Mouse (Mus musculus): Measurements from ENCODE around the gene Cetn4. TPM values are rescaled to one million over a fixed set of nuclear protein-coding genes. Genes with fewer than 3 reads are reported as not detected.
A peak's percentile ranks its signal among the peaks of the same experiment; 100 is the strongest.

Cetn4 gene
- polyA plus RNA-seq, 1 experiment = 0.09 TPM

DNA sequence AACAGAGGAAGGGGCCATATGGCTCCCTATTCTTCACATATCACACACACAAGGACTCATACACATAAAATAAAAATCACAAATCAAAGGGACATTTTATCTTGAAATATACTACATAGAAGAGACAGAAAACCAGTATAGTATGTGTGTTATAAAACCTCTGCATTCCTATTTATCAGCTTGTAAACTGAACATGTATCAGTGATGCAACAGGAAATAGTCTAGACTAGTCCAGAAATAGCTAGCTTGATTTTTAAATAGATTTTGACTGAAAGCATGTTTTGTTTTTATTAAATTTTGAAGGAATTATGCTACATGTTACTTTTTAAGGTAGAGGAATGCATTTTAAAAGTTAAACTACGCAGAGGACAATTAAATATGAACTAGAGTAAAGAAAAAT is 17.5 kb upstream of the Cetn4 start:
- Histone ChIP-seq H3K4me1 (ENCODE audit: control insufficient read depth, insufficient read depth, insufficient read length) (no peaks in the 10 kb centered on the region), H3K27ac (ENCODE audit: insufficient read depth, low read length) (no peak overlapping the region), H3K4me3 (ENCODE audit: extremely low read depth, insufficient read depth, insufficient read length) (no peak overlapping the region), H3K36me3 (ENCODE audit: control insufficient read depth, insufficient read depth, low read length) (no peaks in the 10 kb centered on the region), H3K27me3 (ENCODE audit: control insufficient read depth, insufficient read depth, low read length) (no peaks in the 10 kb centered on the region)
- no peak for DNase-seq (ENCODE audit: low read depth in 1 of 2, low spot score in 2 of 2)
- WGBS = 92% methylated on average over 1 of the region's 1 CpGs
- TF ChIP-seq POLR2A (IDR thresholded peaks at IDR 0.05; ENCODE audit: low read depth, low read length) (no peak), CTCF (IDR thresholded peaks at IDR 0.05; ENCODE audit: extremely low read depth, insufficient read depth, insufficient read length, insufficient replicate concordance) (no peak)

DNA sequence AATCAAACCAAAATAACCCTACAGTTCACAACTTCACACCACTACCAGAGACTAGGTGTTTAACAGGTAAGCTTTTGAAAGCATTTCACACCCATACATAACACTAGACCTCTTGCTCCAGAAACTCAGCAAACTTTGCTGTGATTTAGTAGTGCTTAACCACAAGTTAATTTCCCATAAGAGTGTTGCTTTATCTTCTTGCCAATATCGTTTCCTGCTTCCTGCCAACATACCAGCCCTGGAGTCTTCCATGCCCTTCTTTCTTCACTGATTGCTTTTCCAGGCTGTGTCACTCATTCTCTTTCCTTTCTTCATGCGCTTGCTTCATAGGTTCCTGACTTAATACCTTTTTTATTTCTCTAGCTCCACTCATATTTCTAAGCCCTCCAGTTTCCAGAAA is 16.0 kb upstream of the Cetn4 start:
- Histone ChIP-seq H3K27me3 (ENCODE audit: control insufficient read depth, insufficient read depth, low read length) (no peaks in the 10 kb centered on the region), H3K4me1 (ENCODE audit: control insufficient read depth, insufficient read depth, insufficient read length) (no peaks in the 10 kb centered on the region), H3K4me3 (ENCODE audit: extremely low read depth, insufficient read depth, insufficient read length) (no peak overlapping the region), H3K27ac (ENCODE audit: insufficient read depth, low read length) (no peak overlapping the region), H3K36me3 (ENCODE audit: control insufficient read depth, insufficient read depth, low read length) (no peaks in the 10 kb centered on the region)
- no peak for DNase-seq (ENCODE audit: low read depth in 1 of 2, low spot score in 2 of 2)
- WGBS = 34% methylated on average over 2 of the region's 2 CpGs
- TF ChIP-seq CTCF (IDR thresholded peaks at IDR 0.05; ENCODE audit: extremely low read depth, insufficient read depth, insufficient read length, insufficient replicate concordance) (no peak), POLR2A (IDR thresholded peaks at IDR 0.05; ENCODE audit: low read depth, low read length) (no peak)

DNA sequence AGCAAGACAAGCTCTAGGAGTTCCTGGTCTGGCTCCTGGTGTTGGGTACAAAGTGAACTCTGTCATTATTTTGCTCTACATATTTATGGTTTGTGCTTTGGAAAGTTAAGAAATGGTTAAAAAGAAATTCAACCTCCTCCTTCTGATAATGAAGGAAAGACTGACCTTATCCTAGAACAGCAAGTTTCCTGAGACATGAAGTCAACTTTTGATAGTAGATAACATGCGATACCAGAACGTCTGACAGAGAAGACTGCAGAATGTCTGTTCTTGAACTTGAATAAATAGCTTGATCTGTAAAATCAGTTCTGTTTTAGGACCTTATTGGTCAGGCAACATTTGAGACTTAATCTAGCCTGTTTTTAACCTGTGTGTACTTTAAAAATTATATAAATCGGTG is 14.1 kb upstream of the Cetn4 start:
- Histone ChIP-seq H3K4me3 (ENCODE audit: extremely low read depth, insufficient read depth, insufficient read length) (no peak overlapping the region), H3K27me3 (ENCODE audit: control insufficient read depth, insufficient read depth, low read length) (no peaks in the 10 kb centered on the region), H3K4me1 (ENCODE audit: control insufficient read depth, insufficient read depth, insufficient read length) (no peaks in the 10 kb centered on the region), H3K27ac (ENCODE audit: insufficient read depth, low read length) (no peak overlapping the region), H3K36me3 (ENCODE audit: control insufficient read depth, insufficient read depth, low read length) (no peaks in the 10 kb centered on the region)
- WGBS = 79% methylated on average over 3 of the region's 3 CpGs
- TF ChIP-seq CTCF (IDR thresholded peaks at IDR 0.05; ENCODE audit: extremely low read depth, insufficient read depth, insufficient read length, insufficient replicate concordance) (no peak), POLR2A (IDR thresholded peaks at IDR 0.05; ENCODE audit: low read depth, low read length) (no peak)
- DNase-seq (ENCODE audit: low read depth in 1 of 2, low spot score in 2 of 2) = no peak

DNA sequence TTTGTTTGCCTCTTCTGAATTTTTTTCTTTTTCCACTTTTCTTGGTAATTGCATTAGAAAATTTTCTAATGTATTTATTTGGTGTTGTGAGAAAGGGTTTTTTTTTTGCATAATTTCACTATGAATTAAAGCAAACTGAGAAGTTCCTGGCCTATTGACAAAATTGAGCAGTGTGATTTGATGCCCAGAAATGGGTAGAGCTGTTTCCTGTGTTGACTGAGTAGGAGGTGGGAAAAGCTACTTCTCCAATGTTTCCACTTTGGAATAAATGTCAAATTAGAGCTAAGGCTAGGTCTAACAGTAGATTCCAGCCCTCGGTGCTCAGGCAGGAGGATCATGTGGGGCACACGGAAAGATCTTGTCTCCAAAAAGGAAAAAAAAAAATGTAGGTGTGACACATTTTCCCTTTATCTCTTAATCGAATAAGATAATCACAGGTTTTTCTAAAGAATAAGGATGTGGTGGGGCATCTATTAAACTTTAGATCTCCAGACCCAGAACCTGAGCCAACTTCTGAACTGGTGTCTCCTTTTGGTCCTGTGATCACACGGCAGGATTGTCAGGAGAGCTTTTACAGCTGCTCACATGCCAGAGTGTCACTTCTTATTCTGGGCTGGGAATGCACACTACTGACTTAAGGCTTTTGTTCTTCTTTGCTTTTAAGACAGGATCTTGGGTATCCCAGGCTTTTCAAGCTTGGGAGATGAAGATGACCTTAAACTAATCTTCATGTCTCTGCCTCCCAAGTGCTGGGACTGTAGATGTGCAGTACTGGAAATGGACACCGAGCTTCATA is 13.0 kb upstream of the Cetn4 start:
- DNase-seq (ENCODE audit: low read depth in 1 of 2, low spot score in 2 of 2) = no peak
- WGBS = 87% methylated on average over 5 of the region's 5 CpGs
- Histone ChIP-seq H3K27me3 (ENCODE audit: control insufficient read depth, insufficient read depth, low read length) (no peaks in the 10 kb centered on the region), H3K4me3 (ENCODE audit: extremely low read depth, insufficient read depth, insufficient read length) (no peak overlapping the region), H3K36me3 (ENCODE audit: control insufficient read depth, insufficient read depth, low read length) (no peaks in the 10 kb centered on the region), H3K4me1 (ENCODE audit: control insufficient read depth, insufficient read depth, insufficient read length) (no peaks in the 10 kb centered on the region), H3K27ac (ENCODE audit: insufficient read depth, low read length) (no peak overlapping the region)
- TF ChIP-seq CTCF (IDR thresholded peaks at IDR 0.05; ENCODE audit: extremely low read depth, insufficient read depth, insufficient read length, insufficient replicate concordance) = no peak
- TF ChIP-seq POLR2A (IDR thresholded peaks at IDR 0.05; ENCODE audit: low read depth, low read length) = no peak

DNA sequence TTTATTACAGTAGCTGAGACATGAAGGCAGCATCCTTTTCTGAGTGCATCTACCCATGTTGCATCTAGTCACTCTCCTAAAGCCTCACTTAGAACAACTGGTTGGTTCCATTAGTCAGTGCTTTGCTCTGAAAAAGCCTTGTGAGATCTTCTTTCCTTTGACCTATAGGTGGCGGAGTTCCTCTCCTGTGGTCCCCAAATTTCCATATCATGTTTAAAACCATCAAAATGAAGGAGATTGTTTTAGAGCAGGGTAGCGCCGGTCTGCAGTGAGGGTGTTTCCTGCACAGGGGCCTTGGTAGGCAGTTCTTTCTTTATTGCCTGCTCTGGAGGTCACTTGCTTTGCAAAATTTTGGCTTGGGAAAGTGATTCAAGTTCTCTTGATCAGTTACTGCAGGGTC is 11.8 kb upstream of the Cetn4 start:
- no peak for DNase-seq (ENCODE audit: low read depth in 1 of 2, low spot score in 2 of 2)
- Histone ChIP-seq H3K36me3 (ENCODE audit: control insufficient read depth, insufficient read depth, low read length) (no peaks in the 10 kb centered on the region; the same call in 1 of the 2 replicates), H3K4me1 (ENCODE audit: control insufficient read depth, insufficient read depth, insufficient read length) (no peaks in the 10 kb centered on the region), H3K27me3 (ENCODE audit: control insufficient read depth, insufficient read depth, low read length) (no peaks in the 10 kb centered on the region), H3K27ac (ENCODE audit: insufficient read depth, low read length) (no peak overlapping the region), H3K4me3 (ENCODE audit: extremely low read depth, insufficient read depth, insufficient read length) (no peak overlapping the region)
- WGBS = 42% methylated on average over 3 of the region's 3 CpGs
- TF ChIP-seq CTCF (IDR thresholded peaks at IDR 0.05; ENCODE audit: extremely low read depth, insufficient read depth, insufficient read length, insufficient replicate concordance) (no peak), POLR2A (IDR thresholded peaks at IDR 0.05; ENCODE audit: low read depth, low read length) (no peak)

DNA sequence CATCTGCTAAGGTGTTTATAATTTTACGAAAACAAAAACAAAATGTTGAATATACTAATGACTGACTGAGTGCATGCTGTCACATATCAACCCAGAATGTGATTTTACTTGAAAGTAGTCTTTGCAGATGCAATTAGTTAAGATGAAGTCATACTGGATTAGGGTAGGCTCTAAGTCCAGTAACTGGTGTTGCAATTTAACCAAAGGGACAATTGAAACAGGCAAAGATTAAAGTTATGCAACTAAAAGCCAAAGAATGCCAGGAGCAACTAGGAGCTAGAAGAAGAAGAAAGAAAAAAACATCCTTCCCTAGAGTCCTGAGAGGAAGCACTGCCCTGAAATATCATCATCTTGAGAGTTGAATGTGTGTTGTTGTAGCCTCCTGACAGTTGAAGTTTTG is 3.7 kb upstream of the Cetn4 start:
- TF ChIP-seq POLR2A (IDR thresholded peaks at IDR 0.05; ENCODE audit: low read depth, low read length) (no peak), CTCF (IDR thresholded peaks at IDR 0.05; ENCODE audit: extremely low read depth, insufficient read depth, insufficient read length, insufficient replicate concordance) (no peak)
- 90% methylated on average over 1 of the region's 1 CpGs for WGBS

DNA sequence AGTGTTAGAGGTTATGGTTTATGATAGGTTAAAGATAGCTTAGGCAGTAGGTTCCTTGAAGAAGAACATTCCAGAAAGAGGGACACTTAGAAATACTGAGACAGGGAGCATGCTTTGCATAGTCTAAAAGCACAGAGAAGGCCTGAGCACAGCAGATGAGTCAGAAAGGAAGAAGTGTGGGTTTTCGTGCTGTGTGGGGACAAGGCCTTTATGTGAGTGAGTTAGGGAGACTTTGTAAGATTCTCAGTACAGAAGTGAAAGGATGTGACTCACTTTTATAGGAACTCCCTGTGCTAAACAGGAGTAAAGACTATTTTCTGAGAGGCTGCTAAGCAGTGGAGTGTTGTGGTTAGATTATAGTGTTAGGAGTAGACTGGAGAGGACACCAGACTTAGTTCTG is 863 bp upstream of the Cetn4 start:
- 11% methylated on average over 1 of the region's 1 CpGs for WGBS
- no peak for TF ChIP-seq POLR2A (IDR thresholded peaks at IDR 0.05; ENCODE audit: low read depth, low read length)
- TF ChIP-seq CTCF (IDR thresholded peaks at IDR 0.05; ENCODE audit: extremely low read depth, insufficient read depth, insufficient read length, insufficient replicate concordance) = no peak
- no peak overlapping the region for H3K27ac ChIP-seq (ENCODE audit: insufficient read depth, low read length)
- H3K4me1 ChIP-seq (ENCODE audit: control insufficient read depth, insufficient read depth, insufficient read length) = peaks cover 3% of the 10 kb centered on the region; the same call in 1 of the 2 replicates
- no peaks in the 10 kb centered on the region for H3K36me3 ChIP-seq (ENCODE audit: control insufficient read depth, insufficient read depth, low read length)
- H3K4me3 ChIP-seq (ENCODE audit: extremely low read depth, insufficient read depth, insufficient read length) = peak overlapping the region; percentile 20; the same call in 1 of the 2 replicates
- H3K27me3 ChIP-seq (ENCODE audit: control insufficient read depth, insufficient read depth, low read length) = no peaks in the 10 kb centered on the region
- peak in 1 of 2 experiments; percentile 12 for DNase-seq (ENCODE audit: low read depth in 1 of 2, low spot score in 2 of 2)

More for the DNA sequence above, 3.7 kb upstream of the Cetn4 start:
- H3K27me3 ChIP-seq (ENCODE audit: control insufficient read depth, insufficient read depth, low read length) = no peaks in the 10 kb centered on the region
- DNase-seq (ENCODE audit: low read depth in 1 of 2, low spot score in 2 of 2) = no peak
- peaks cover 3% of the 10 kb centered on the region; the same call in 1 of the 2 replicates for H3K4me1 ChIP-seq (ENCODE audit: control insufficient read depth, insufficient read depth, insufficient read length)
- H3K36me3 ChIP-seq (ENCODE audit: control insufficient read depth, insufficient read depth, low read length) = no peaks in the 10 kb centered on the region; the same call in 1 of the 2 replicates
- no peak overlapping the region for H3K4me3 ChIP-seq (ENCODE audit: extremely low read depth, insufficient read depth, insufficient read length)
- H3K27ac ChIP-seq (ENCODE audit: insufficient read depth, low read length) = no peak overlapping the region
